Mouse (Mus musculus): ENCODE results near the gene Serpinb13.
"Not testable (repeated sequence)": the region's sequence is repeated elsewhere in the genome, so short reads cannot be mapped to it uniquely, and the experiment has no call there.

Serpinb13 gene

DNA sequence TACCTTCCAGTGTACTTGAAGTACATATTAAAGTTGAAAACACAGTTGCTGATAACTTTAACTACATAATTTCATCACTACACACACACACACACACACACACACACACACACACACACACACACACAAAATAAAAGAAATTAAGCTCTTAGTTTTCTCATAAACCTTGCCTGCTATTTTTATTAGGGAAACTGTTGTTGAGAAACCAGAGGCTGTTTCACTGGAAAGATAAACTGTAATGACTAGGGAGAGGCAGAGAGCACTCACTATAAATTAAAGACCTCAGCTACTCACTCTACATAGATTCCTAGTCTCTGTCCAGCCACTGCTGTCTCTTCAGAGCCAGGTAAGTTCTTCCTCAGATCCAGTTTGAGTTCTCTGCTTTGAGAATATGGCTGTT is at the start of gene Serpinb13:
Serpinb13 (plus strand) TSS at position 301 of the 400 bp plus-strand sequence.
- DNase-seq = no peak

DNA sequence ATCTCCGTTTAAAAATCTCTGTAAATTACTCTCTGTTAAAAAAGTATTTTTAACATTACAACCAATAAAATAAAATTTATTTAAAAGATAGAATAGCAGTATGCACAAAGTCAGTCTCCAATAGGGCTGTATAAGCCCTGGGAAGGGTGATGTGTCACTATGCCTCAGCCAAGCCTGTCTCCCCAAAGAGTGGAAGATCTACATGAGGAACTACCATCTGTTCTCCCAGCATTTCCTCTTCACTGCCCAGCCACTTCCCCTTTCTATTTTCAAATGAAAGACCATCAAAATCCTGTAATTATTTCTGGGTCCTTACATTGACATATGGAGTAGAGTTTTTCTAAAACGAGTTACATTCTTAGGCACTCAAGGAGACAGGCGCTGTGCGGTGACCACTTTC is 48.8 kb upstream of the Serpinb13 start:
- no peak for DNase-seq

DNA sequence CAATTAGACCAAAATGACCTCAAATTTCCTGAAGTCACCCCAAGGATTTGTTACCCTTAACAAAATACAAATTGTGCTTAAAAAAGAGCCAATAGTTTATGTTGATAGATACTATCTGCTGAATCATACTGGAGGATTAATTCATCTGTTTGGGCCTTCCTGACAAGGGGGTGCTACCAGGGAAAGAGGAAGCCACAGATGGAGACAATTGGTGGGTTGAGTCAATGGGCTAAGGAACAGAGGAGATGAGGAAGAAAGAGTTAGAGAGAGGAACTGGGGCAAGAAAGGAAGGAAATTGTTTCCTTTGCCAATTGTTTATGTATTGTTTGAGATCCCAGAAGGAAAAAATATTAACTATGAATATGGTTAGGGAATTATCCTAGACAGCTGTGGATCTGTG is 47.1 kb upstream of the Serpinb13 start:
- no peak for DNase-seq

DNA sequence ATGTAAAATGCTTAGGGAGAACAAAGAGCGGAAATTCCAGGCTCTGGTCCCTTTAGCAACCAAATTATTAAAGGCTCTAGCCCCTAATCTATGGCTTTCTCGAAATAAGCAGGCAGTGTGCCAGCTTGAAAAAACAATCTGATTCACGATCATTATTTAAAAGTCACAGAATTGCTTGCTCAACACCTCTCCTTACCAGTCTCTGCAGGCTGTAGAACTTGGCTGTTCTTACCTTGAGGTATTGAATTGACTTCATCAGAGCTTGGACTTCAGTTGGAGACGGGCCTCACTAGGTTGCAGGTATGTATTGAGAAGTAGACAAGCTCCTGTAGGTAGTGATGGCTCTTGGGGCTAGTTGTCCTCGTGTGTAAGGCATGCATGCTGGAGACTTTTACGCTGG is 46.5 kb upstream of the Serpinb13 start, which contains the start of gene Serpinb12:
Serpinb12 (plus strand) TSS at position 185 of the 400 bp plus-strand sequence.
- DNase-seq = no peak

DNA sequence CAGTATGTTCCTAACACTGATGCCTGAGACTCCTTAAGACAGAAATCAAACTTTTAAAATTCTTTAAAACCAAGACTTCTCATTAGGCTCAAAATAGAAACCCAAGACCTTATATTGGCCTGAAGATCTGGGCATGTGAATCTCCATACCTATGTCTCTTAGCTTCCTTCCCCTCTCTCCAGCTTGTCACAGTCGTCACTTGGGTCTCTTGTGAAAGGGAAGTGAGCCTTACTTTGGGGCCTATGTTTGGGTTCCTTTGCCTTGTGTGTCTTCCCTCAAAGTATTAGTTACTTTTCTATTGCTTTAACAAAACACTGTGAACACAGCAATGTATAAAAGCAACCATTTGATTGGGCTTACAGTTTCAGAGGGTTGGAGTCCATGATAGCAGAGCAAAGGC is 33.6 kb upstream of the Serpinb13 start:
- DNase-seq = no peak

DNA sequence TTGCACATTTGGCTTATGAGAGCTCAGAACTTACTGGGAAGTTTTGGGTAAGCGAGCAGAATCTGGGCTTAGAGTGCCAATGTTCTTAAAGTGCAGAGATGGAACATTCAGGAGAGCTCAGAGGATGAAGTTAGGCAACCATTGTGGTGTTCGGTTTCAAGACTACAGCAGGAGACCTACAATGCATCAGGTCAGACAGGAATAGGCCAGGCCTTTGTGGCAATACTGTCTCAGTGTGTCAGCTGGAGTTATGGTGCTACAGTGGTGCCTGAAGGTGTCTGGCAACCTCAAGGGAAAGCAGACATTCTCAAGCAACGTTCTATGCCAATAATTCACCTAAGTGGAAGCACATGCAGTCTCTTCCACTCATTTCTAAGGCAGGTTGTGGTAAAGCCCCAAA is 20.8 kb upstream of the Serpinb13 start:
- DNase-seq = no peak

DNA sequence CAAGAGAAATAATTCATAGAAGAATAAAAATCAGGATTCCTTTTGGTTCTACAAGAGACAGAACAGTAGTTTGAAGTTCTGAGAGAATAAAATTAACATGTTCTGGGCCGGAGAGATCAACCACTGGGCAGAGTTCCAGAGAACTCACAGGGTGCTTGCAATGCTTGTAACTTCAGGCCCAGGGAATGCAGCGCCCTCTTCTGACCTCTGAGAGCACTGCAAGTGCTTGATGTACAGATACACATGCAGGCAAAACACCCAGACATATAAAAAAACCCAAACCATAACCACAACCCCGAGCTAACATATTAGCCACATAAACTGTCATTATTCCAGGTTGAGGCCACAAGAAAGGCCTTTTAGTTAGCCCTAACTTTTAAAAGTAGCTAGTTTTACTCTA is 19.8 kb upstream of the Serpinb13 start:
- DNase-seq = peak; percentile 16

DNA sequence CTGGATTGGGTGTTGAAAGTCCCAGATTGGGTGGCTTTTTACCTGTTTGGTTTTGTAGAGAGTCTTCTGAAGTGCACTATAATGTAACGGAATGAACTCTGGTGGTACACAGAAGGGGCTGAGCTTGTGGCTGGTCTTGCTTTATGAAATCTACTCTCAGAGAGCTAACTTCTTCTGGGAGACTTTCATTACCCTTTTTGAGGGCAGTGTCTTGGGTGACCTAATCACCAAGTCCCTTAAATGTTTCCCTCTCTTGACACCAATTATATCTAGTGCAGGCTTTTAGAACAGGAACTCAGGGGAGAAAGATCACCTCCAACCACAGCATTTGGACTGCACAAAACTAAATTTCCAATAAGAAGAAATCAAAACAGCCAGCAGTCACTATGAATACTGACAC is 2.3 kb downstream of the Serpinb13 start:
- no peak for DNase-seq

DNA sequence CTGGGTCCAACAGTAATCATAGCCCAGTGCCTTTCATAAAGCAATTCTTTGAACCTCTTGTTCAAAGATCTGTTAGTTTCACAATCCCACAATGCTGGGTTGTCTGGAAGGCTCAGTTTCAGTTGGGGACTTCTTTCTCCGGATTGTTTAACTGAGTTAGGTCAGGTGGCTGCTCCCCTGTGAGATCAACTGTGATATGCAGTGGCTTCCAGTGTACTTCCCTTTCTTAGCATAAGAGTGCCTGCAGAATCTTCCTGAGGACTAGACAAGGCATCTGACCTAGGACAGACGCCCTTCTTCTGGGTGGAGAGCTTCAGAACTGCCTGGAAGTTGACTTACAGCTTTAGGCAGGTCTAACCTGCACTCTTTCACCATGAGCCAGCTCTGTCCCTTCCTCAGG is 3.1 kb downstream of the Serpinb13 start:
- no peak for DNase-seq

DNA sequence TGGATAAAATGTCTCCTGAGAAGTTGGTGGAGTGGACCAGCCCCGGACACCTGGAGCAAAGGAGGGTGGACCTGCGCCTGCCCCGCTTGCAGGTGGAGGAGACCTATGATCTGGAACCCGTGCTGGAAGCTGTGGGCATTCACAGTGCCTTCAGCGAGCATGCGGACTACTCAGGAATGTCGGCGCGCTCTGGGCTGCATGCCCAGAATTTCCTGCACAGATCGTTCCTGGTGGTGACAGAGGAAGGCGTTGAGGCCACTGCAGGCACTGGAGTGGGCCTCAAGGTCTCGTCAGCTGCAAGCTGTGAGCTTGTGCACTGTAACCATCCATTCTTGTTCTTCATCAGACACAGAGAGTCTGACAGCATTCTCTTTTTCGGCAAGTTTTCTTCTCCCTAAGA is 19.6 kb downstream of the Serpinb13 start:
- DNase-seq = peak; percentile 4

DNA sequence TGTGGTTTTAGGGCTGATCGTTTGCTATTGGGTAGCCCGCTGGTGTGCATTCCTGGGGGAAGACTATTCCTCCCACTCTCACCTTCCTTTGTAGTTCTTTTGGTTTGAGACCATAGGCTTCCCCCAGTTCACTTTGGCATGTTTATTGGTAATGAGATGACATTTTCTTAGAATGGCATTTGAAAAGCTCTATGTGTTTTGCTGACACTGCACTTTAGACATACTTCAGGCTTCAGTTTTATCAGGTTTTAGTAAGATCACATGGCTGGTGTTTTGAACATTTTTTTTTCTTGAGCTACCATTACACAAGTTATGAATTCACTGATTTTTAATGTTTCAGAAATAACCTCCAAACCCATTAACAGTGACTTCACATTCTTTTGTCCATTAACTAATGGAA is 21.0 kb downstream of the Serpinb13 start:
- no peak for DNase-seq

DNA sequence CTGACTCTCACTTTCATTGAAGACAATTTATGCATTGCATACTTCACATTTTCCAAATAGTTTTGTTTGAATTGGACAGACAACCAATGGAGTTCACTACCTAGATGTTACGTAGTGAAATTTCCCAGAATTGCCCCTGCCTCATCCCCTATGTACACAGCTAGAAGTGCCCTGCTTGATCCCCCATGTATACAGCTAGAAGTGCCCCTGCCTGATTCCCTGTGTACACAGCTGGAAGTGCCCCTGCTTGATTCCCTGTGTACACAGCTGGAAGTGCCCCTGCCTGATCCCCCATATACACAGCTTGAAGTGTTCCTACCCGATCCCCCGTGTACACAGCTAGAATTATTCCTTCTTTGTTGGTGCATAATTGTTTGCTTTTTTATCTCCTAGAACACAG is 25.5 kb downstream of the Serpinb13 start:
- DNase-seq = no peak

DNA sequence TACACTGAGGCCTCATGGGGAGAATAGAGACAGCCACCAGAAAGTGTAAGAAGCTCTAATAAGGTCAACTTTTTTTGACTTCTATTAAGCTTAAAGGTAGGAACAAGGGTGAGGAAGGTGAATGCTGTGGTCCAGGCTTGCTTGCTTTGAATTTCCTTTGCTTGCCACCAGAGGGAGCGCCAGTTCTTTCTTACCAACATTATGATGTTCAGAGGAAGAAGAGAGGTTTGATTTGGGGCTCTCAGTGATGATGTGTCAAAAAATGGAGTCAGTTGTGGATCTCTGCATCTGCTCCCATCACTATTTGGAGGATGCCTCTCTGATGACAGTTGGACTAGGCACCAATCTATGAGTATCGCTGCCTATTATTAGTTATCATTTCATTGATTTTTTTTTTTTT is 33.7 kb downstream of the Serpinb13 start:
- DNase-seq = peak; percentile 16

DNA sequence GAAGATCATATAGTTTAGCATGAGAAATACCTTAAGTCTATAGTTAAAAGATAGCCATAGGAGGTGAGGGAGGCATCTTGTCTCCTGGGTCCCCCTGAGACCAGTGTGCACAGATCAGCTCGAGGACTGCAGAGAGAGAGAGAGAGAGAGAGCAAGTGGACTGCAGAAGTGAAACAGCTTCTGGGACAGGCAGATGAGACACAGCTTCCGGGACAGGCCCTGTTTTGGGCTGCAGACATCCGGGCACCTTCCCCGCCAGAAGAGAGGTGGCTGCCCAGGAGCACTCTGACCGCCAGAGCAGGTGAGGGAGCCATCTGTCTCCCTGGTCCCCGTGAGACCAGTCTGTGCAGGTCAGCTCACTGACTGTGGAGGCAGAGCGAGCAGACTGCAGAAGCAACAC is 34.4 kb downstream of the Serpinb13 start:
- DNase-seq = no peak

DNA sequence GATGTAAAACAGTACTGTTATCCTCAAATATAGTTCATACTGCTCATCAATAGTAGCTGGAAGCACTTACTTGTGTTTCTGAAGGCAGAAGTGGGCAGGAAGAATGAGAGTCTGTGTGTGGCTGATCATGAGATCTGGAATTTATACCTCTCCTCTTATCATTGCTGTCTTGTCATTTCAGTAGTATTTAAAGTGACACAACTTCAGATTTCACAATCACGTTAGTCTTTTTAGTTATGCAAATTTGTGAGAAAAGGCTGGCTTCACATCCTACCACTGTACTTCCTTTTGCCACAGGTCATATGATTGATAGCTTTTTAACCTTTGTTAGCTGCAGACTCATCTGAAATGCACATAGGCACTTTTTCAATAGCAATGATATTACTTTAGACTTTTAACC is 45.1 kb downstream of the Serpinb13 start:
- no peak for DNase-seq

DNA sequence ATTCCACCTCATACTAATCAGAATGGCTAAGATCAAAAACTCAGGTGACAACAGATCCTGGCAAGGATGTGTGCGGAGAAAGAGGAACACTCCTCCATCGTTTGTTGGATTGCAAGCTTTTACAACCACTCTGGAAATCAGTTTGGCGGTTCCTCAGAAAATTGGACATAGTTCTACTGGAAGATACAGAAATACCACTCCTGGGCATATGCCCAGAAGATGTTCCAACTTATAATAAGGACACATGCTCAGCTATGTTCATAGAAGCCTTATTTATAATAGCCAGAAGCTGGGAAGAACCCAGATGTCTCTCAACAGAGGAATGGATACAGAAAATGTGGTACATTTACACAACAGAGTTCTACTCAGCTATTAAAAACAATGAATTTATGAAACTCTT is 53.5 kb downstream of the Serpinb13 start:
- not testable (repeated sequence) for DNase-seq
